Mouse (Mus musculus) spleen, adult 2 months (tissue): Measurements from ENCODE around the gene Nps.

Experiments
- CTCF ChIP-seq: fragments of 200-500 bp; IDR thresholded peaks from 2 replicates; pipeline ENCODE4 v1.5.1; 2011; ENCODE audit warnings: mild to moderate bottlenecking, inconsistent platforms; ENCODE audit not compliant: insufficient read depth, insufficient read length, insufficient replicate concordance; ENCODE audit errors: extremely low read depth
- POLR2A ChIP-seq: fragments of 200-500 bp; IDR thresholded peaks from 2 replicates; pipeline ENCODE4 v1.6.1; 2011; ENCODE audit warnings: low read depth, low read length, inconsistent platforms

DNA sequence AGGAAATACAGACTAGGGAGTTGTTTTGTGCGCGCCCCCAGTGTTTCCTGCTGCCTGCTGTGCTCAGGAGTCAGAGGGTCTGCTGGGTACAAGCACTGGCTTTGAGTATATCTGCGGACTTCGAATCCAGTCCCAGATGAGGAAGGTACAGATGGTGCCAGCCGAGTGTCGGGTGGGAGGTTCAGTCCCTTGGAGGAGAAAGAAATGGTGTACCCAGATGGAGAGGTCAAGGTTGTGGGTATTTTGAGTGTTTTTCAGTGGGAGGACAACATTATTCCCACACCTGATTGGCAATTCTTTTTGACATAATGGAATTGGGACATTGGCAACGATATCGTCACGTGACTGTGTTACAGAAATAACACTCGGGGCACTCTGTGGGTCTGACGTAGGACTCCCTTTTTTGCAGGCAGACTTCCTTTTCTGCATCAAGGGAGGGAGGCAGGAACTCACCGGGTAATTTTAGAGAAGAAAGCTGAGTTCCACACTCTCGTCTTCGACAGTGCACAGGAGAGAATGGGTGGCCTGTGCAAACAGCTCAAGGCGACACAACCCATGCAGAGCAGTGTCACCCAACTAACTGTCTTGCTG is 33.2 kb downstream of the Nps start:
- TF ChIP-seq CTCF (no peak), POLR2A (no peak)
